Mouse (Mus musculus) CH12.LX (cell line): ENCODE measurements around the gene Cfap61. TPM values are rescaled to one million over a fixed set of nuclear protein-coding genes. Genes with fewer than 3 reads are reported as not detected.

Experiments used
- DNase-seq: peaks from one replicate; pipeline ENCODE4 v3.0.0-alpha.2; 2013; ENCODE audit errors: extremely low read depth
- H3K27ac ChIP-seq: 2 replicates; pipeline ENCODE4 v1.5.1; 2012; ENCODE audit warnings: low read depth, mild to moderate bottlenecking, control low read depth, moderate library complexity; ENCODE audit not compliant: insufficient read depth
- H3K27me3 ChIP-seq: replicated peaks from 2 replicates; pipeline ENCODE3; 2012; ENCODE audit warnings: inconsistent platforms
- H3K36me3 ChIP-seq, 2 experiments: replicated peaks in 1 of 2; 2 replicates each; pipeline versions ENCODE3 to v1.6.1; 2012; ENCODE audit warnings: inconsistent platforms in 1 of 2, low read length in 1 of 2, mild to moderate bottlenecking in 1 of 2, mixed read lengths in 1 of 2, moderate library complexity in 1 of 2; ENCODE audit not compliant: control insufficient read depth in 1 of 2, insufficient read depth in 1 of 2
- H3K4me1 ChIP-seq, 2 experiments: 2 replicates each; pipeline ENCODE4 v1.6.1; 2012; ENCODE audit warnings: inconsistent platforms in 1 of 2, moderate library complexity in 1 of 2; ENCODE audit not compliant: insufficient read depth in 2 of 2, control insufficient read depth in 1 of 2
- H3K4me2 ChIP-seq: 2 replicates; pipeline ENCODE4 v1.6.1; 2012; ENCODE audit warnings: low read depth, mild to moderate bottlenecking, control low read depth; ENCODE audit not compliant: poor library complexity, insufficient read depth, severe bottlenecking
- H3K4me3 ChIP-seq, 3 experiments: fragments of 150-350 bp in 1 of 3; sonication (generic) in 1 of 3; replicated peaks in 1 of 3; 2 replicates each; pipeline versions ENCODE3 to v1.5.1; 2011 to 2012; ENCODE audit warnings: low read depth in 2 of 3, low read length in 2 of 3, mild to moderate bottlenecking in 2 of 3, moderate library complexity in 2 of 3, control low read depth in 1 of 3, improper control_type of control experiment in 1 of 3, inconsistent platforms in 1 of 3, mixed read lengths in 1 of 3; ENCODE audit not compliant: poor library complexity in 1 of 3
- H3K79me2 ChIP-seq: replicated peaks from 2 replicates; pipeline ENCODE4 v1.6.1; 2012; ENCODE audit warnings: mild to moderate bottlenecking, moderate library complexity; ENCODE audit not compliant: control insufficient read depth, poor library complexity, insufficient read depth, severe bottlenecking; ENCODE audit errors: extremely low read depth
- H3K9ac ChIP-seq: 2 replicates; pipeline ENCODE4 v1.6.1; 2012; ENCODE audit warnings: low read depth, mild to moderate bottlenecking, control low read depth, moderate library complexity; ENCODE audit not compliant: insufficient read depth
- H3K9me3 ChIP-seq: replicated peaks from 2 replicates; pipeline ENCODE3; 2012; ENCODE audit warnings: low read length, inconsistent platforms, mixed read lengths
- BHLHE40 ChIP-seq: IDR thresholded peaks from 2 replicates; pipeline ENCODE4 v1.6.1; 2011; ENCODE audit warnings: mild to moderate bottlenecking, low read depth, low read length, improper control_type of control experiment
- CTCF ChIP-seq, 2 experiments: IDR thresholded peaks in 1 of 2; conservative IDR thresholded peaks in 1 of 2; 2 replicates each; pipeline ENCODE4 v1.5.1; 2011 to 2012; ENCODE audit warnings: low read depth in 2 of 2, low read length in 2 of 2, improper control_type of control experiment in 1 of 2, inconsistent platforms in 1 of 2, mild to moderate bottlenecking in 1 of 2, moderate library complexity in 1 of 2
- E2F4 ChIP-seq: IDR thresholded peaks from 2 replicates; pipeline ENCODE4 v1.6.1; 2011; ENCODE audit warnings: low read depth, low read length, improper control_type of control experiment; ENCODE audit not compliant: insufficient replicate concordance
- ELF1 ChIP-seq: IDR thresholded peaks from 2 replicates; pipeline ENCODE4 v1.6.1; 2014; ENCODE audit warnings: low read depth, mild to moderate bottlenecking, inconsistent platforms, low read length, improper control_type of control experiment
- EP300 ChIP-seq: IDR thresholded peaks from 2 replicates; pipeline ENCODE4 v1.6.1; 2011; ENCODE audit warnings: low read length, improper control_type of control experiment
- GABPA ChIP-seq: IDR thresholded peaks from 2 replicates; pipeline ENCODE4 v1.6.1; 2012; ENCODE audit warnings: low read depth, low read length, improper control_type of control experiment, inconsistent platforms; ENCODE audit not compliant: insufficient replicate concordance
- HCFC1 ChIP-seq: IDR thresholded peaks from 2 replicates; pipeline ENCODE4 v1.6.1; 2012; ENCODE audit warnings: low read depth, mild to moderate bottlenecking, inconsistent platforms, low read length, improper control_type of control experiment
- IRF4 ChIP-seq: IDR thresholded peaks from 2 replicates; pipeline ENCODE4 v1.6.1; 2014; ENCODE audit warnings: low read depth, mild to moderate bottlenecking, inconsistent platforms, low read length, improper control_type of control experiment
- JUN ChIP-seq: IDR thresholded peaks from 2 replicates; pipeline ENCODE4 v1.6.1; 2011; ENCODE audit warnings: low read depth, mild to moderate bottlenecking, low read length, improper control_type of control experiment, moderate library complexity; ENCODE audit not compliant: insufficient read depth
- JUND ChIP-seq: conservative IDR thresholded peaks from 2 replicates; pipeline ENCODE4 v1.6.1; 2011; ENCODE audit warnings: low read depth, low read length, improper control_type of control experiment
- KAT2A ChIP-seq: IDR thresholded peaks from 2 replicates; pipeline ENCODE4 v1.6.1; 2012; ENCODE audit warnings: low read length, improper control_type of control experiment, inconsistent platforms; ENCODE audit not compliant: insufficient replicate concordance
- MAX ChIP-seq: IDR thresholded peaks from 2 replicates; pipeline ENCODE4 v1.6.1; 2011; ENCODE audit warnings: low read length, improper control_type of control experiment
- MEF2A ChIP-seq: IDR thresholded peaks from 2 replicates; pipeline ENCODE4 v1.6.1; 2014; ENCODE audit warnings: low read depth, mild to moderate bottlenecking, inconsistent platforms, low read length, improper control_type of control experiment, borderline replicate concordance
- NELFE ChIP-seq: IDR thresholded peaks from 2 replicates; pipeline ENCODE4 v1.6.1; 2011; ENCODE audit warnings: low read depth, low read length, improper control_type of control experiment
- NRF1 ChIP-seq: IDR thresholded peaks from 2 replicates; pipeline ENCODE4 v1.6.1; 2014; ENCODE audit warnings: low read depth, mild to moderate bottlenecking, inconsistent platforms, low read length, improper control_type of control experiment, moderate library complexity
- PAX5 ChIP-seq: IDR thresholded peaks from 2 replicates; pipeline ENCODE4 v1.6.1; 2012; ENCODE audit warnings: low read length, inconsistent platforms, mixed read lengths
- POLR2AphosphoS2 ChIP-seq: IDR thresholded peaks from 2 replicates; pipeline ENCODE4 v1.6.1; 2011; ENCODE audit warnings: low read depth, low read length, improper control_type of control experiment
- RAD21 ChIP-seq: IDR thresholded peaks from 2 replicates; pipeline ENCODE4 v1.6.1; 2011; ENCODE audit warnings: low read depth, mild to moderate bottlenecking, low read length, improper control_type of control experiment, moderate library complexity
- RCOR1 ChIP-seq: conservative IDR thresholded peaks from 2 replicates; pipeline ENCODE4 v1.6.1; 2012; ENCODE audit warnings: low read depth, mild to moderate bottlenecking, inconsistent platforms, low read length, improper control_type of control experiment
- SIN3A ChIP-seq: IDR thresholded peaks from 2 replicates; pipeline ENCODE4 v1.6.1; 2012; ENCODE audit warnings: low read length, improper control_type of control experiment, inconsistent platforms
- SMC3 ChIP-seq: IDR thresholded peaks from 2 replicates; pipeline ENCODE4 v1.6.1; 2011; ENCODE audit warnings: low read depth, low read length, improper control_type of control experiment
- TBP ChIP-seq: conservative IDR thresholded peaks from 2 replicates; pipeline ENCODE4 v1.6.1; 2011; ENCODE audit warnings: low read depth, low read length, improper control_type of control experiment
- UBTF ChIP-seq: IDR thresholded peaks from 2 replicates; pipeline ENCODE4 v1.6.1; 2012; ENCODE audit warnings: low read depth, mild to moderate bottlenecking, inconsistent platforms, low read length, improper control_type of control experiment, moderate library complexity
- ZKSCAN1 ChIP-seq: IDR thresholded peaks from 2 replicates; pipeline ENCODE4 v1.6.1; 2012; ENCODE audit warnings: low read depth, inconsistent platforms, low read length, improper control_type of control experiment, borderline replicate concordance
- ZMIZ1 ChIP-seq: IDR thresholded peaks from 2 replicates; pipeline ENCODE4 v1.6.1; 2012; ENCODE audit warnings: low read depth, mild to moderate bottlenecking, inconsistent platforms, low read length, improper control_type of control experiment
- ZNF384 ChIP-seq: IDR thresholded peaks from 2 replicates; pipeline ENCODE4 v1.6.1; 2012; ENCODE audit warnings: low read depth, low read length, improper control_type of control experiment, inconsistent platforms
- dilution Hi-C: fragments of 300-500 bp; cut with MboI; formaldehyde crosslinking; loops from 2 replicates; pipeline ENCODE4 v1.14.3; 2020; ENCODE audit warnings: low sequenced_read_pairs; ENCODE audit not compliant: extremely low pct_unique_long_range_greater_than_20kb, extremely low pct_ligation_motif_present
- in situ Hi-C: fragments of 300-500 bp; cut with MboI; formaldehyde crosslinking; loops from 3 replicates; pipeline ENCODE4 v1.14.3; 2019; ENCODE audit warnings: low sequenced_read_pairs, low pct_ligation_motif_present, low pct_unique_long_range_greater_than_20kb, mixed read lengths
- polyA plus RNA-seq: library from polyadenylated mRNA; unstranded; fragments of >175 nt; gene quantifications from 2 replicates; pipeline ENCODE4 v1.2.1, GENCODE M21; 2012; ENCODE audit warnings: low read depth; ENCODE audit not compliant: insufficient read length
- total RNA-seq, 2 experiments: library from RNA; depleted of rRNA; stranded (reverse); fragments of 300-350 nt in 1 of 2; fragments of >200 nt in 1 of 2; gene quantifications; 2 replicates each; pipeline ENCODE4 v1.2.3; 2012 to 2014

Cfap61 gene
- total and polyA plus RNA-seq, 3 experiments: 0.34 TPM; not detected in 2

DNA sequence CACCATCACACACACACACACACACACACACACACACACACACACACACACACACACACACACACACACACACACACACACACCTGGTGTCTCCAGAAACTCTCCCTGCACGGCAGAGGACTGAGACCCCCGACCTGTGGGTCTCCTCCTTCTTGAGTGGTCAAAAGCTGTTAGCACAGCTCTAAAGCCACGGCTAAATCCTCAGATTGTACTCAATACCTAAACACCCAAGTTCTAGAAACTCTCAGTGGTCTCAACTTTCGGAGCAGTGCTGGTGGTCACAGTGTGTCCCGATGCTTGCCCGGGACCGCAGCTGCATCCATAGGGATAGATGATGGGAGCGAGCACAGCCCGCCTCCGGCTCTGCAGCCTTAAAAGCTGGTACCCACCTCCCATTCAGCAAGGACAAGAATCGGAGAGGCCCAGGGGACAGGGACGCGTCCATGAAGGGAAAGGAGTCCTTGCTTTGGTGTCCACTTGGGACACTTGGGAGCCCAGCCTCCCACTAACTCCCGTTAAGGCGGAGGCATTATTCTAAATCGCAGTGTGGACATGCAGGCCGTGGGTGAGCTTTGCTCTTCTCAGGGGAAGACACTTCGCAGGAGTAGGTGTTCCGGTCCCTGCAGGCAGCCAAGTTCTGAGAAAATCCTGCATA is 284.4 kb downstream of the Cfap61 start:
- no peak overlapping the region for H3K27ac ChIP-seq
- DNase-seq: no peak
- H3K9ac ChIP-seq: no peak overlapping the region
- in situ Hi-C loops (no loop called here), dilution Hi-C loops (no loop called here)
- H3K9me3 ChIP-seq: peaks cover 41% of the 10 kb centered on the region
- peaks cover 4 to 33% of the 10 kb centered on the region in 2 experiments; a peak in 3 of 4 replicates for H3K4me1 ChIP-seq
- H3K27me3 ChIP-seq: no peaks in the 10 kb centered on the region
- TF ChIP-seq UBTF (no peak), ZNF384 (no peak), MEF2A (no peak), JUN (no peak), RCOR1 (no peak), HCFC1 (no peak), ZKSCAN1 (no peak), KAT2A (no peak), CTCF (conservative IDR thresholded peaks at IDR 0.05 in 1 of 2, IDR thresholded peaks at IDR 0.05 in 1 of 2; ENCODE audit: low read depth in 2 of 2, low read length in 2 of 2) (no peak), JUND (no peak), MAX (no peak), BHLHE40 (no peak), NRF1 (no peak), NELFE (no peak)
- H3K4me3 ChIP-seq: no peak overlapping the region
- no peak overlapping the region for H3K4me2 ChIP-seq
- H3K36me3 ChIP-seq: no peaks in the 10 kb centered on the region
- no peaks in the 10 kb centered on the region for H3K79me2 ChIP-seq

- dilution Hi-C loops (no loop called here), in situ Hi-C loops (no loop called here)
- no peaks in the 10 kb centered on the region for H3K79me2 ChIP-seq
- no peak overlapping the region for H3K9ac ChIP-seq
- H3K4me2 ChIP-seq: no peak overlapping the region
- no peaks in the 10 kb centered on the region for H3K27me3 ChIP-seq
- peaks cover 41% of the 10 kb centered on the region for H3K9me3 ChIP-seq
- no peak for DNase-seq
- H3K27ac ChIP-seq: no peak overlapping the region
- H3K4me1 ChIP-seq: peaks cover 2 to 29% of the 10 kb centered on the region in 2 experiments; a peak in 3 of 4 replicates
- TF ChIP-seq POLR2AphosphoS2: no peak
- no peak for TF ChIP-seq IRF4
- TF ChIP-seq RAD21: no peak
- TF ChIP-seq TBP: no peak
- no peak for TF ChIP-seq JUN
- TF ChIP-seq SMC3: no peak
- no peak for TF ChIP-seq NRF1
- TF ChIP-seq UBTF: no peak
- TF ChIP-seq E2F4: no peak
- TF ChIP-seq SIN3A: no peak
- no peak for TF ChIP-seq BHLHE40
- no peak for TF ChIP-seq PAX5
- no peak for TF ChIP-seq EP300
- TF ChIP-seq ZKSCAN1: no peak
- TF ChIP-seq GABPA: no peak
- TF ChIP-seq RCOR1: no peak
- no peak for TF ChIP-seq ZNF384
- TF ChIP-seq ELF1: no peak
- no peak for TF ChIP-seq ZMIZ1
- no peak overlapping the region for H3K4me3 ChIP-seq
- no peaks in the 10 kb centered on the region for H3K36me3 ChIP-seq
Measured at GRCm38 (mm10) chr2:146219791-146220190, 285.2 kb downstream of the Cfap61 start.
